Mouse (Mus musculus): ENCODE results near the gene Fra10ac1. TPM values are rescaled to one million over a fixed set of nuclear protein-coding genes. Genes with fewer than 3 reads are reported as not detected.

Gene Fra10ac1
- total RNA-seq, 2 experiments from 2014 or later = 11.3 to 13.2 TPM

- DNase-seq (ENCODE audit: low spot score in 2 of 2) = no peak
Observed at GRCm38 (mm10) chr19:38232516-38232915, 8.6 kb upstream of the Fra10ac1 start.

GRCm38 (mm10) chr19:38232087-38232486 lies 8.1 kb upstream of the Fra10ac1 start:
- no peak for DNase-seq (ENCODE audit: low spot score in 2 of 2)

- no peak for DNase-seq (ENCODE audit: low spot score in 2 of 2)
Observed at GRCm38 (mm10) chr19:38228699-38229098, 4.7 kb upstream of the Fra10ac1 start.

- DNase-seq (ENCODE audit: low spot score in 2 of 2) = no peak
Observed at GRCm38 (mm10) chr19:38224685-38225060, 717 bp upstream of the Fra10ac1 start.

GRCm38 (mm10) chr19:38223356-38223904 lies 526 bp downstream of the Fra10ac1 start:
- DNase-seq (ENCODE audit: low spot score in 2 of 2) = no peak

GRCm38 (mm10) chr19:38217696-38218095 lies 6.3 kb downstream of the Fra10ac1 start:
- no peak for DNase-seq (ENCODE audit: low spot score in 2 of 2)

- no peak for DNase-seq (ENCODE audit: low spot score in 2 of 2)
Observed at GRCm38 (mm10) chr19:38206669-38207068, 17.3 kb downstream of the Fra10ac1 start.

GRCm38 (mm10) chr19:38198731-38199130 lies 25.2 kb downstream of the Fra10ac1 start:
- DNase-seq (ENCODE audit: low spot score in 2 of 2) = no peak

GRCm38 (mm10) chr19:38195245-38195644 lies 28.7 kb downstream of the Fra10ac1 start:
- DNase-seq (ENCODE audit: low spot score in 2 of 2) = no peak

GRCm38 (mm10) chr19:38191446-38191845 lies 32.5 kb downstream of the Fra10ac1 start:
- DNase-seq (ENCODE audit: low spot score in 2 of 2) = no peak

- DNase-seq (ENCODE audit: low spot score in 2 of 2) = no peak
Observed at GRCm38 (mm10) chr19:38190606-38191005, 33.4 kb downstream of the Fra10ac1 start.

GRCm38 (mm10) chr19:38187345-38187680 lies 36.6 kb downstream of the Fra10ac1 start:
- DNase-seq (ENCODE audit: low spot score in 2 of 2) = no peak

- DNase-seq (ENCODE audit: low spot score in 2 of 2) = no peak
Observed at GRCm38 (mm10) chr19:38186631-38187344, 37.2 kb downstream of the Fra10ac1 start.

GRCm38 (mm10) chr19:38179675-38180074 lies 44.3 kb downstream of the Fra10ac1 start:
- no peak for DNase-seq (ENCODE audit: low spot score in 2 of 2)

GRCm38 (mm10) chr19:38164633-38165032 lies 59.3 kb downstream of the Fra10ac1 start:
- DNase-seq (ENCODE audit: low spot score in 2 of 2) = no peak

GRCm38 (mm10) chr19:38161648-38162354 lies 62.2 kb downstream of the Fra10ac1 start:
- no peak for DNase-seq (ENCODE audit: low spot score in 2 of 2)

- DNase-seq (ENCODE audit: low spot score in 2 of 2) = no peak
Observed at GRCm38 (mm10) chr19:38156243-38156642, 67.7 kb downstream of the Fra10ac1 start.

GRCm38 (mm10) chr19:38143540-38144271 lies 80.2 kb downstream of the Fra10ac1 start:
- DNase-seq (ENCODE audit: low spot score in 2 of 2) = no peak
